ENCODE assay signal across 8 mouse cellular contexts in the genomic region with DNA sequence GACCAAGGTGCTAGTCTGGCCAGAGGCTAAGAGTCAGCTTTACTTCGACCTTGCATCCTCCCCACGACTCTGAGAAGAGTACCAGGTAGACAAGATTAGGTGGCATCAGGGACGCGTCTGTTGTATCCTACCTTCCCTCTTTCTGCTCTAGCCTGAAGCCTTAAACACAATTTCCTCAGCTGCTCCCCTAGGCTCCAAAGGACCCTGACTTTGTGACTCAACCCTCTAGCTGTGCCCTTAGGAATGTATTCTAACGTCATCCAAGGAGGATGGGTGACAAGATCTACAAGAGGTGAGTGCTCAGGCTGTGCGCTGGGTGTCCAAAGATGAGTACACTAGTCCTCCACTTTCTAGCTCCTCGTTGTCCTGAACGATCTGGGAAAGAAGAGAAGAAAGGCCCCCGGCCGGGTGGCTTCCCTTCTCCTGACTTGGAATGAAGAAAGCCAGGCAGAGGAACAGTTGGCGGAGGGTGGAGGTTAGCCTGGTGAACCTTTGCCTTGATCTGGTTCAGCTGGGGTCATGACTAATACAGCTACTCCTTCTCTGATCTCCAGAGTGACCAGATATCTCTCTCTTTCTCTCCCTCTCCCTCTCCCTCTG. TPM values are rescaled to one million over a fixed set of nuclear protein-coding genes. Genes with fewer than 3 reads are reported as not detected.
DNase-seq lines count a peak whose midpoint lies in the region; ATAC-seq and TF ChIP-seq lines count a peak whose summit lies in the region.

No protein-coding gene starts in this region.

- H3K27me3 ChIP-seq in forebrain, embryonic 10.5 days (ENCODE audit: poor library complexity, severe bottlenecking), result peaks cover 23% of the 10 kb centered on the region
- no peaks in the 10 kb centered on the region for H3K27me3 ChIP-seq in forebrain, postnatal 0 days (ENCODE audit: insufficient read depth, low read length)
- no peaks in the 10 kb centered on the region for H3K27me3 ChIP-seq in neural tube, embryonic 11.5 days (ENCODE audit: control insufficient read depth, insufficient read depth, low read length)
- peaks cover 4% of the 10 kb centered on the region; the same call in 1 of the 2 replicates for H3K27me3 ChIP-seq in limb, embryonic 12.5 days
- no peaks in the 10 kb centered on the region for H3K27me3 ChIP-seq in stomach, embryonic 16.5 days (ENCODE audit: control insufficient read depth, insufficient read depth, low read length)

- peak overlapping the region; percentile 88 for H3K27ac ChIP-seq in forebrain, embryonic 10.5 days
- H3K27ac ChIP-seq in forebrain, postnatal 0 days (ENCODE audit: low read depth, low read length), result no peak overlapping the region
- H3K27ac ChIP-seq in neural tube, embryonic 11.5 days (ENCODE audit: low read depth, low read length), result no peak overlapping the region
- peak overlapping the region; percentile 67; the same call in 1 of the 2 replicates for H3K27ac ChIP-seq in limb, embryonic 12.5 days
- H3K27ac ChIP-seq in stomach, embryonic 16.5 days (ENCODE audit: low read length), result peak overlapping the region; percentile 21; the same call in 1 of the 2 replicates

- no peak for ATAC-seq in forebrain, postnatal 0 days
- no peak for ATAC-seq in neural tube, embryonic 11.5 days (ENCODE audit: insufficient read depth, low FRiP score, low TSS enrichment)
- no peak; the same call in 1 of the 2 replicates for ATAC-seq in limb, embryonic 12.5 days (ENCODE audit: insufficient number of reproducible peaks, insufficient read depth, low FRiP score, low TSS enrichment, low read depth)
- no peak for ATAC-seq in stomach, embryonic 16.5 days (ENCODE audit: insufficient read depth, low FRiP score)
- no peak for ATAC-seq in frontal cortex, adult (ENCODE audit: low TSS enrichment)

- H3K9me3 ChIP-seq in forebrain, embryonic 10.5 days, result no peaks in the 10 kb centered on the region
- no peaks in the 10 kb centered on the region for H3K9me3 ChIP-seq in forebrain, postnatal 0 days (ENCODE audit: low read length)
- H3K9me3 ChIP-seq in neural tube, embryonic 11.5 days (ENCODE audit: control insufficient read depth, low read length), result no peaks in the 10 kb centered on the region
- no peaks in the 10 kb centered on the region for H3K9me3 ChIP-seq in limb, embryonic 12.5 days
- H3K9me3 ChIP-seq in stomach, embryonic 16.5 days (replicated peaks; ENCODE audit: control insufficient read depth, low read length), result no peaks in the 10 kb centered on the region

- DNase-seq in forebrain, embryonic 10.5 days (ENCODE audit: extremely low spot score, low spot score), result no peak
- DNase-seq in forebrain, postnatal 0 days, result no peak
- no peak for DNase-seq in neural tube, embryonic 11.5 days (ENCODE audit: low spot score)
- DNase-seq in neural tube, embryonic 10.5 days (ENCODE audit: extremely low spot score, low spot score), result no peak
- no peak for DNase-seq in frontal cortex, postnatal 36 days (ENCODE audit: low spot score in 2 of 2)

- no peak overlapping the region for H3K4me2 ChIP-seq in forebrain, postnatal 0 days (ENCODE audit: low read depth)
- peak overlapping the region; percentile 67 for H3K4me2 ChIP-seq in neural tube, embryonic 11.5 days (ENCODE audit: low read depth)
- peak overlapping the region; percentile 60 for H3K4me2 ChIP-seq in limb, embryonic 12.5 days
- H3K4me2 ChIP-seq in stomach, embryonic 16.5 days (ENCODE audit: low read depth, low read length), result peak overlapping the region; percentile 74

- no peak for TF ChIP-seq CTCF in forebrain, postnatal 0 days (IDR thresholded peaks at IDR 0.05; ENCODE audit: low read depth)

- peak overlapping the region; percentile 59 for H3K4me3 ChIP-seq in forebrain, embryonic 10.5 days
- H3K4me3 ChIP-seq in forebrain, postnatal 0 days (ENCODE audit: low read depth, low read length), result no peak overlapping the region
- no peak overlapping the region; the same call in 1 of the 2 replicates for H3K4me3 ChIP-seq in neural tube, embryonic 11.5 days (ENCODE audit: low read depth, low read length)
- H3K4me3 ChIP-seq in limb, embryonic 12.5 days (replicated peaks), result peak overlapping the region; percentile 59
- H3K4me3 ChIP-seq in stomach, embryonic 16.5 days (replicated peaks; ENCODE audit: low read length), result peak overlapping the region; percentile 49; the same call in 1 of the 2 replicates

- no peaks in the 10 kb centered on the region; the same call in 1 of the 2 replicates for H3K36me3 ChIP-seq in forebrain, embryonic 10.5 days (replicated peaks)
- no peaks in the 10 kb centered on the region for H3K36me3 ChIP-seq in forebrain, postnatal 0 days (ENCODE audit: insufficient read depth)
- no peaks in the 10 kb centered on the region for H3K36me3 ChIP-seq in neural tube, embryonic 11.5 days (ENCODE audit: control insufficient read depth, insufficient read depth, low read length)
- H3K36me3 ChIP-seq in limb, embryonic 12.5 days, result no peaks in the 10 kb centered on the region
- H3K36me3 ChIP-seq in stomach, embryonic 16.5 days (ENCODE audit: control insufficient read depth, insufficient read depth, low read length), result no peaks in the 10 kb centered on the region

- WGBS in forebrain, embryonic 10.5 days, result 66% methylated on average over 11 of the region's 11 CpGs
- 69% methylated on average over 11 of the region's 11 CpGs for WGBS in forebrain, postnatal 0 days
- 71% methylated on average over 11 of the region's 11 CpGs for WGBS in neural tube, embryonic 11.5 days
- 63% methylated on average over 11 of the region's 11 CpGs for WGBS in limb, embryonic 12.5 days
- 66% methylated on average over 11 of the region's 11 CpGs for WGBS in stomach, embryonic 16.5 days

- peaks cover 29% of the 10 kb centered on the region for H3K4me1 ChIP-seq in forebrain, embryonic 10.5 days
- no peaks in the 10 kb centered on the region for H3K4me1 ChIP-seq in forebrain, postnatal 0 days (ENCODE audit: insufficient read depth)
- H3K4me1 ChIP-seq in neural tube, embryonic 11.5 days (ENCODE audit: control insufficient read depth, insufficient read depth, low read length), result peaks cover 7% of the 10 kb centered on the region; the same call in 1 of the 2 replicates
- H3K4me1 ChIP-seq in limb, embryonic 12.5 days (replicated peaks), result peaks cover 13% of the 10 kb centered on the region
- peaks cover 6% of the 10 kb centered on the region for H3K4me1 ChIP-seq in stomach, embryonic 16.5 days (ENCODE audit: control insufficient read depth, insufficient read depth, low read length)

- H3K9ac ChIP-seq in forebrain, postnatal 0 days, result no peak overlapping the region
- no peak overlapping the region; the same call in 1 of the 2 replicates for H3K9ac ChIP-seq in neural tube, embryonic 11.5 days (ENCODE audit: low read length)
- H3K9ac ChIP-seq in limb, embryonic 12.5 days (replicated peaks), result peak overlapping the region; percentile 74
- peak overlapping the region; percentile 75 for H3K9ac ChIP-seq in stomach, embryonic 16.5 days (ENCODE audit: low read length)

RNA-seq across cellular contexts. Expression of gene Acsf2, which starts 0.8 kb away (rescaled TPM):
- polyA plus RNA-seq in forebrain, embryonic 10.5 days (2016; fragmentation: Nextera tagmentation; extraction: Ambion mirVana), result 3.7 TPM in 2 replicates
- total RNA-seq in forebrain, postnatal 0 days (2014; rRNA removed), result 2.6 and 4.3 TPM in 2 replicates
- polyA plus RNA-seq in forebrain, postnatal 0 days (2015; fragmentation: Nextera tagmentation; extraction: Ambion mirVana), result 1.5 and 1.6 TPM in 2 replicates
- polyA plus RNA-seq in neural tube, embryonic 11.5 days (2014; fragmentation: Nextera tagmentation; extraction: Ambion mirVana), result 6.3 and 6.5 TPM in 2 replicates
- 5.0 and 6.0 TPM in 2 replicates for polyA plus RNA-seq in limb, embryonic 12.5 days (2016; fragmentation: Nextera tagmentation; extraction: Ambion mirVana)
- 4.3 and 5.7 TPM in 2 replicates for polyA plus RNA-seq in stomach, embryonic 16.5 days (2015; fragmentation: Nextera tagmentation; extraction: Ambion mirVana)

RNA-seq across cellular contexts. Expression of gene Lrrc59, which starts 27.1 kb away (rescaled TPM):
- 283 and 286 TPM in 2 replicates for polyA plus RNA-seq in forebrain, embryonic 10.5 days (2016; fragmentation: Nextera tagmentation; extraction: Ambion mirVana)
- total RNA-seq in forebrain, postnatal 0 days (2014; rRNA removed), result 116 and 127 TPM in 2 replicates
- 144 and 145 TPM in 2 replicates for polyA plus RNA-seq in forebrain, postnatal 0 days (2015; fragmentation: Nextera tagmentation; extraction: Ambion mirVana)
- polyA plus RNA-seq in neural tube, embryonic 11.5 days (2014; fragmentation: Nextera tagmentation; extraction: Ambion mirVana), result 207 and 220 TPM in 2 replicates
- polyA plus RNA-seq in limb, embryonic 12.5 days (2016; fragmentation: Nextera tagmentation; extraction: Ambion mirVana), result 205 and 217 TPM in 2 replicates
- 218 and 219 TPM in 2 replicates for polyA plus RNA-seq in stomach, embryonic 16.5 days (2015; fragmentation: Nextera tagmentation; extraction: Ambion mirVana)

RNA-seq across cellular contexts. Expression of gene Chad, which starts 37.6 kb away (rescaled TPM):
- 0.09 and 0.21 TPM in 2 replicates for polyA plus RNA-seq in forebrain, embryonic 10.5 days (2016; fragmentation: Nextera tagmentation; extraction: Ambion mirVana)
- total RNA-seq in forebrain, postnatal 0 days (2014; rRNA removed), result not detected in 2 replicates
- polyA plus RNA-seq in forebrain, postnatal 0 days (2015; fragmentation: Nextera tagmentation; extraction: Ambion mirVana), result 0.30 and 0.44 TPM in 2 replicates
- 0.42 and 0.53 TPM in 2 replicates for polyA plus RNA-seq in neural tube, embryonic 11.5 days (2014; fragmentation: Nextera tagmentation; extraction: Ambion mirVana)
- polyA plus RNA-seq in limb, embryonic 12.5 days (2016; fragmentation: Nextera tagmentation; extraction: Ambion mirVana), result 3.6 and 5.3 TPM in 2 replicates
- 16.1 and 22.6 TPM in 2 replicates for polyA plus RNA-seq in stomach, embryonic 16.5 days (2015; fragmentation: Nextera tagmentation; extraction: Ambion mirVana)

RNA-seq across cellular contexts. Expression of gene Mrpl27, which starts 51.1 kb away (rescaled TPM):
- polyA plus RNA-seq in forebrain, embryonic 10.5 days (2016; fragmentation: Nextera tagmentation; extraction: Ambion mirVana), result 135 and 142 TPM in 2 replicates
- 50.7 and 57.0 TPM in 2 replicates for total RNA-seq in forebrain, postnatal 0 days (2014; rRNA removed)
- polyA plus RNA-seq in forebrain, postnatal 0 days (2015; fragmentation: Nextera tagmentation; extraction: Ambion mirVana), result 126 and 149 TPM in 2 replicates
- 118 and 122 TPM in 2 replicates for polyA plus RNA-seq in neural tube, embryonic 11.5 days (2014; fragmentation: Nextera tagmentation; extraction: Ambion mirVana)
- polyA plus RNA-seq in limb, embryonic 12.5 days (2016; fragmentation: Nextera tagmentation; extraction: Ambion mirVana), result 144 and 148 TPM in 2 replicates
- polyA plus RNA-seq in stomach, embryonic 16.5 days (2015; fragmentation: Nextera tagmentation; extraction: Ambion mirVana), result 122 and 126 TPM in 2 replicates

RNA-seq across cellular contexts. Expression of gene Eme1, which starts 51.3 kb away (rescaled TPM):
- polyA plus RNA-seq in forebrain, embryonic 10.5 days (2016; fragmentation: Nextera tagmentation; extraction: Ambion mirVana), result 69.6 and 79.1 TPM in 2 replicates
- 2.4 and 2.5 TPM in 2 replicates for total RNA-seq in forebrain, postnatal 0 days (2014; rRNA removed)
- 1.4 and 1.6 TPM in 2 replicates for polyA plus RNA-seq in forebrain, postnatal 0 days (2015; fragmentation: Nextera tagmentation; extraction: Ambion mirVana)
- 39.2 and 39.8 TPM in 2 replicates for polyA plus RNA-seq in neural tube, embryonic 11.5 days (2014; fragmentation: Nextera tagmentation; extraction: Ambion mirVana)
- polyA plus RNA-seq in limb, embryonic 12.5 days (2016; fragmentation: Nextera tagmentation; extraction: Ambion mirVana), result 37.1 and 42.2 TPM in 2 replicates
- polyA plus RNA-seq in stomach, embryonic 16.5 days (2015; fragmentation: Nextera tagmentation; extraction: Ambion mirVana), result 12.7 and 13.2 TPM in 2 replicates

Comparison
In these comparisons a context has a peak if more than half of its experiments do, and no peak if none do; other contexts are left out.
1. H3K27ac ChIP-seq: peak in forebrain, embryonic 10.5 days (single experiment), limb, embryonic 12.5 days (single experiment) and stomach, embryonic 16.5 days (single experiment); none in forebrain, postnatal 0 days (single experiment) and neural tube, embryonic 11.5 days (single experiment).
2. H3K4me3 ChIP-seq: peak in forebrain, embryonic 10.5 days (single experiment), limb, embryonic 12.5 days (single experiment) and stomach, embryonic 16.5 days (single experiment); none in forebrain, postnatal 0 days (single experiment) and neural tube, embryonic 11.5 days (single experiment).
3. H3K9ac ChIP-seq: peak in limb, embryonic 12.5 days (single experiment) and stomach, embryonic 16.5 days (single experiment); none in forebrain, postnatal 0 days (single experiment) and neural tube, embryonic 11.5 days (single experiment).